Mouse (Mus musculus) hindbrain, embryonic 14.5 days (tissue): ENCODE results near the gene Gtpbp6. TPM values are rescaled to one million over a fixed set of nuclear protein-coding genes. Genes with fewer than 3 reads are reported as not detected.
"Not testable (repeated sequence)": the region's sequence is repeated elsewhere in the genome, so short reads cannot be mapped to it uniquely, and the experiment has no call there.

Experiments
- ATAC-seq: fragments of 200-750 bp; cut with Nextera tagmentation; 2 replicates; pipeline ENCODE4 v1.8.0; 2017; ENCODE audit warnings: moderate number of reproducible peaks, mild to moderate bottlenecking, moderate TSS enrichment, moderate library complexity; ENCODE audit not compliant: low FRiP score
- DNase-seq: peaks from one replicate; pipeline ENCODE4 v3.0.0-alpha.2; 2015; ENCODE audit warnings: low spot score
- H3K27ac ChIP-seq: fragments of 300-500 bp; sonication (generic); 2 replicates; pipeline ENCODE4 v1.5.1; 2014; ENCODE audit warnings: mild to moderate bottlenecking, moderate library complexity
- H3K27me3 ChIP-seq: fragments of 300-500 bp; sonication (generic); 2 replicates; pipeline ENCODE4 v1.6.1; 2014; ENCODE audit warnings: mild to moderate bottlenecking, low read length, mixed read lengths; ENCODE audit not compliant: control insufficient read depth, insufficient read depth
- H3K36me3 ChIP-seq: fragments of 300-500 bp; sonication (generic); replicated peaks from 2 replicates; pipeline ENCODE4 v1.6.1; 2014; ENCODE audit not compliant: control insufficient read depth, insufficient read depth
- H3K4me1 ChIP-seq: fragments of 300-500 bp; sonication (generic); replicated peaks from 2 replicates; pipeline ENCODE4 v1.6.1; 2014; ENCODE audit warnings: antibody characterized with exemption, low read length, mixed read lengths; ENCODE audit not compliant: control insufficient read depth, insufficient read depth
- H3K4me2 ChIP-seq: fragments of 300-500 bp; sonication (generic); replicated peaks from 2 replicates; pipeline ENCODE4 v1.6.1; 2014; ENCODE audit warnings: mild to moderate bottlenecking, moderate library complexity
- H3K4me3 ChIP-seq: fragments of 300-500 bp; sonication (generic); replicated peaks from 2 replicates; pipeline ENCODE4 v1.5.1; 2014; ENCODE audit warnings: mild to moderate bottlenecking, low read length
- H3K9ac ChIP-seq: fragments of 300-500 bp; sonication (generic); 2 replicates; pipeline ENCODE4 v1.6.1; 2014
- H3K9me3 ChIP-seq: fragments of 300-500 bp; sonication (generic); 2 replicates; pipeline ENCODE4 v1.6.1; 2016; ENCODE audit warnings: low read length; ENCODE audit not compliant: control insufficient read depth
- WGBS: fragments of 180-500 bp; shearing (Covaris S2); extraction: QIAGEN DNeasy Blood & Tissue Kit; methylation state at CpG from one replicate; pipeline ENCODE4 v1.1.7; 2014; 5-methylcytosine and 5-hydroxymethylcytosine counted together
- polyA plus RNA-seq: library from polyadenylated mRNA; unstranded; fragments of >200 nt; fragmentation: Nextera tagmentation; extraction: Ambion mirVana; gene quantifications from 2 replicates; pipeline ENCODE4 v1.2.1, GENCODE M21; 2014

Gtpbp6 gene
- polyA plus RNA-seq, 1 experiment from 2014 or later: 53.1 TPM

GRCm38 (mm10) chr5:110082961-110083360, 25.0 kb downstream of the Gtpbp6 start:
- 86% methylated on average over 4 of the region's 4 CpGs for WGBS
- DNase-seq: no peak
- Histone ChIP-seq H3K27ac (no peak overlapping the region), H3K4me2 (no peak overlapping the region), H3K9me3 (peaks cover 59% of the 10 kb centered on the region), H3K27me3 (no peaks in the 10 kb centered on the region), H3K4me3 (no peak overlapping the region), H3K9ac (no peak overlapping the region), H3K36me3 (no peaks in the 10 kb centered on the region), H3K4me1 (no peaks in the 10 kb centered on the region)
- ATAC-seq: no peak

- not testable (repeated sequence) for H3K27ac ChIP-seq, DNase-seq, H3K4me2 ChIP-seq, H3K27me3 ChIP-seq, ATAC-seq, H3K4me3 ChIP-seq, H3K36me3 ChIP-seq, H3K4me1 ChIP-seq, H3K9ac ChIP-seq
- H3K9me3 ChIP-seq: peaks cover 43% of the 10 kb centered on the region
- 84% methylated on average over 2 of the region's 2 CpGs for WGBS
These were observed 35.6 kb downstream of the Gtpbp6 start, which contains the start of gene Gm17655 for GRCm38 (mm10) chr5:110072413-110072812. Gene Gm17655 (minus strand): TSS chr5:110072513.

DNA sequence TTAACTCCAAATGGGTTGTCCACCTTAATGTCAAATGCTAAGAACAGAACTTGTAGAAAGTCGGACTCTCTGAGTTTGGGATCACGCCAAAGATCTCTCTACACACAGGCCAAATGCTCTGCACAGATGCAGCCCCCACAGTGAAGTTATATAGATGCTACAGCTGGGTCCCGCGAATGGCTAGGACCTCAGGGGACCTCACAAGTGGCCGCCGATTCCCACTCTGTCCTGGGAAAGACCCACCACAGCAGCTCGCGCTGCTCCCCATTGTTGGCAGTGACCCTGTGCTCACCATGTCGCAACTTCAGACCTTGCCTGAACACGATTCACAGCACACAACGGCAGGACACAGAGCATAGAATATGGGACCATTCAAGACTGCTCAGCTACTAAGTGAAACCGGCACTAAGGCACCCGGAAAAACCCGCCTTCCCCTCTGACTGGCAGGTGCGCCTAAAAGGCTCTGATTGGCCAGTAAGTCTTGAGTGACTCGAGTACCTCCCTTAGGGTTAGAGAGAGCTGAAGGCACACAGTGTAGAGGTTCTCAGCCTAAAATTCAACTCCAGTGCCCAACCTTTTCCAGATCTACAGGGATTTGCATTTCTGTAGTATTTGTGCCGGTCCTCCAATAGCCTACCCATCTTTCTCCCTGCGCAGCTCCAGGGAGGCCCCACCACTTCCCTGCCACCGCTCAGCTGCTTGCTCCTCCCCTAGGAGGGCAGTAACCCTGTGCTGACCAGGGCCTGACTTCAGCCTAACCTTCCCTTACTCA, 50.2 kb downstream of the Gtpbp6 start:
- Histone ChIP-seq H3K27me3 (no peaks in the 10 kb centered on the region), H3K36me3 (no peaks in the 10 kb centered on the region), H3K9me3 (peaks cover 11% of the 10 kb centered on the region; the same call in 1 of the 2 replicates), H3K4me2 (peak overlapping the region; percentile 56), H3K9ac (peak overlapping the region; percentile 62), H3K4me1 (no peaks in the 10 kb centered on the region), H3K27ac (peak overlapping the region; percentile 73; the same call in 1 of the 2 replicates), H3K4me3 (peak overlapping the region; percentile 49)
- WGBS: 4% methylated on average over 19 of the region's 19 CpGs
- ATAC-seq (peak; percentile 99), DNase-seq (peak; percentile 73)

Other genes with a start within 250 kb of the Gtpbp6 start
- 0.23 and 0.74 TPM in 2 replicates for gene Gm15446, start 184.8 kb downstream of the Gtpbp6 start, polyA plus RNA-seq
- gene Zfp932, start 111.7 kb downstream of the Gtpbp6 start, polyA plus RNA-seq: 21.4 and 23.4 TPM in 2 replicates
- 3.9 and 5.5 TPM in 2 replicates for gene Gm17655, start 35.7 kb downstream of the Gtpbp6 start, polyA plus RNA-seq
- gene Gm35315, start 13.8 kb downstream of the Gtpbp6 start, polyA plus RNA-seq: 0.46 and 0.47 TPM in 2 replicates
- 1.7 and 3.2 TPM in 2 replicates for gene Plcxd1, start 8.2 kb downstream of the Gtpbp6 start, polyA plus RNA-seq
- gene Zfp605, start 1.9 kb upstream of the Gtpbp6 start, polyA plus RNA-seq: 11.6 and 14.6 TPM in 2 replicates
- gene Chfr, start 27.6 kb upstream of the Gtpbp6 start, polyA plus RNA-seq: 86.9 and 88.2 TPM in 2 replicates
- 28.2 and 30.6 TPM in 2 replicates for gene Golga3, start 68.5 kb upstream of the Gtpbp6 start, polyA plus RNA-seq
- 26.1 and 27.8 TPM in 2 replicates for gene Ankle2, start 122.8 kb upstream of the Gtpbp6 start, polyA plus RNA-seq
- 108 and 109 TPM in 2 replicates for gene Pgam5, start 161.7 kb upstream of the Gtpbp6 start, polyA plus RNA-seq
- gene Pxmp2, start 178.0 kb upstream of the Gtpbp6 start, polyA plus RNA-seq: 8.8 and 9.2 TPM in 2 replicates
- gene Pole, start 178.1 kb upstream of the Gtpbp6 start, polyA plus RNA-seq: 8.2 and 9.8 TPM in 2 replicates
- 9.9 and 12.2 TPM in 2 replicates for gene P2rx2, start 235.0 kb upstream of the Gtpbp6 start, polyA plus RNA-seq
- gene Lrcol1, start 236.5 kb upstream of the Gtpbp6 start, polyA plus RNA-seq: not detected in 2 replicates